Mouse (Mus musculus): ENCODE measurements around the gene Vmn1r27. TPM values are rescaled to one million over a fixed set of nuclear protein-coding genes. Genes with fewer than 3 reads are reported as not detected.

The Vmn1r27 gene
- not detected in 2 replicates for polyA plus RNA-seq (2016; fragmentation: Nextera tagmentation; extraction: Ambion mirVana)

GRCm38 (mm10) chr6:58218721-58219120 lies at the start of gene Vmn1r27:
Vmn1r27 (minus strand) TSS chr6:58218821.
- WGBS = 65% methylated on average over 2 of the region's 2 CpGs

DNA sequence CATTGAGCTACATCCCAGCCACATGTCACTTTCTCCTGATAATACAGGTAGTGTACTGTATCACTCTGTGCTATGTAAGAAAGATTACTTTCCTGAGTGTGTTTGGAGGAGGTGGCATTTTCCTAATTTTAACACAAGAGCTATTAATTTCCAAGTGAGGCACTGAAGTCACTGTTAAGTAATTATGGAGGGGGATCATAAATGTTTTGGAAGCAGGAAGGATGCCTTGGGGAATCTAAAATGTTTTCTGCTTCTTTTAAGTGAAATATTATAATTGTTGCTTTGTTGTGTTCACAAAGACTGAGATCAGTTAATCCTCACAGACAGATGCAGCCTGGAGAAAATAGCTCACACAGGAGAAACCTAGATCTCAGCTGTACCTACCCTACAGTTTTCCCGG lies 43.1 kb upstream of the Vmn1r27 start, which contains the start of gene Vmn1r28:
Gene Vmn1r28 (plus strand): TSS at position 301 of the 400 bp plus-strand sequence.
- Histone ChIP-seq H3K9ac (no peak within 1 kb of the TSS), H3K4me2 (no peak within 1 kb of the TSS), H3K27me3 (replicated peaks) (no peaks in the 10 kb centered on the region), H3K27ac (ENCODE audit: poor library complexity, severe bottlenecking) (no peak within 1 kb of the TSS), H3K36me3 (no peaks in the 10 kb centered on the region), H3K4me1 (replicated peaks) (no peaks in the 10 kb centered on the region), H3K4me3 (no peak within 1 kb of the TSS), H3K9me3 (replicated peaks) (no peaks in the 10 kb centered on the region)
- 70% methylated on average over 1 of the region's 1 CpGs for WGBS
- ATAC-seq (ENCODE audit: insufficient number of reproducible peaks, low FRiP score) = no peak

More at GRCm38 (mm10) chr6:58218721-58219120, at the start of gene Vmn1r27:
- H3K27me3 ChIP-seq (replicated peaks) = no peaks in the 10 kb centered on the region
- H3K9ac ChIP-seq = no peak within 1 kb of the TSS
- no peaks in the 10 kb centered on the region for H3K4me1 ChIP-seq (replicated peaks)
- ATAC-seq (ENCODE audit: insufficient number of reproducible peaks, low FRiP score) = no peak
- no peak within 1 kb of the TSS for H3K4me2 ChIP-seq
- no peak within 1 kb of the TSS for H3K4me3 ChIP-seq
- no peaks in the 10 kb centered on the region for H3K36me3 ChIP-seq
- H3K27ac ChIP-seq (ENCODE audit: poor library complexity, severe bottlenecking) = no peak within 1 kb of the TSS
- no peaks in the 10 kb centered on the region for H3K9me3 ChIP-seq (replicated peaks)

DNA sequence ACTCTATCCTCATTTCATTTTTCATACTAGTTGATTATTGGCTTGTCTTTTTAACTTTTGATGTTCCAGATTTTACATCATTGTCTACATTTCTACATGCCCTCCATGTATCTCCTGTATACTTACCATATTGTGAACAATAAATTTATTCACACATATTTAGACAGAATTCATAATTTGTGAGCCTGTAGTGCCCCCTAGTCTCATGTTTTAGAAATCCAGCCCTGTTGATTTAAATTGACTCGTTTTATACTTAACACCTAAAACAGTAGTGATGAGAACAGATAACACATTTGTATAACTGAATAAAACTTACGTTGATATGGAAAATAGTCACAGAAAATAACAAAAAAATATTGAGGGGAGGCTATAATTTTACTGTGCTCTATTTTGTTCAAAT lies 2.5 kb downstream of the Vmn1r27 start:
- WGBS = 80% methylated on average over 2 of the region's 2 CpGs
- Histone ChIP-seq H3K27ac (ENCODE audit: poor library complexity, severe bottlenecking) (no peak overlapping the region), H3K27me3 (replicated peaks) (no peaks in the 10 kb centered on the region), H3K4me2 (no peak overlapping the region), H3K9ac (no peak overlapping the region), H3K4me1 (replicated peaks) (no peaks in the 10 kb centered on the region), H3K4me3 (no peak overlapping the region), H3K9me3 (replicated peaks) (no peaks in the 10 kb centered on the region), H3K36me3 (no peaks in the 10 kb centered on the region)
- ATAC-seq (ENCODE audit: insufficient number of reproducible peaks, low FRiP score) = no peak

Other genes starting within 250 kb of the Vmn1r27 start
- not detected in 2 replicates for gene Vmn1r25, start 238.0 kb downstream of the Vmn1r27 start, polyA plus RNA-seq (2016; fragmentation: Nextera tagmentation; extraction: Ambion mirVana)
- gene Vmn1r26, start 203.7 kb downstream of the Vmn1r27 start, polyA plus RNA-seq (2016; fragmentation: Nextera tagmentation; extraction: Ambion mirVana) = not detected in 2 replicates
- gene Vmn1r28, start 43.2 kb upstream of the Vmn1r27 start, polyA plus RNA-seq (2016; fragmentation: Nextera tagmentation; extraction: Ambion mirVana) = not detected in 2 replicates
- not detected in 2 replicates for gene Vmn1r29, start 82.7 kb upstream of the Vmn1r27 start, polyA plus RNA-seq (2016; fragmentation: Nextera tagmentation; extraction: Ambion mirVana)
- gene Vmn1r30, start 224.6 kb upstream of the Vmn1r27 start, polyA plus RNA-seq (2016; fragmentation: Nextera tagmentation; extraction: Ambion mirVana) = not detected in 2 replicates

Measured in heart, embryonic 12.5 days (tissue).